Mouse (Mus musculus) frontal cortex, adult (tissue): ENCODE measurements at regions not wholly inside any gene's neighbourhood (a gene's known extent, or its start where the extent isn't known, plus 50 kb on each side); places are given as distances from the start of the nearest gene placed in this dataset.

ENCODE experiments used
- ATAC-seq: cut with Nextera tagmentation; 2 replicates; pipeline ENCODE4 v1.9.2; 2017; ENCODE audit warnings: mild to moderate bottlenecking, moderate library complexity, mixed read lengths; ENCODE audit not compliant: low TSS enrichment

DNA sequence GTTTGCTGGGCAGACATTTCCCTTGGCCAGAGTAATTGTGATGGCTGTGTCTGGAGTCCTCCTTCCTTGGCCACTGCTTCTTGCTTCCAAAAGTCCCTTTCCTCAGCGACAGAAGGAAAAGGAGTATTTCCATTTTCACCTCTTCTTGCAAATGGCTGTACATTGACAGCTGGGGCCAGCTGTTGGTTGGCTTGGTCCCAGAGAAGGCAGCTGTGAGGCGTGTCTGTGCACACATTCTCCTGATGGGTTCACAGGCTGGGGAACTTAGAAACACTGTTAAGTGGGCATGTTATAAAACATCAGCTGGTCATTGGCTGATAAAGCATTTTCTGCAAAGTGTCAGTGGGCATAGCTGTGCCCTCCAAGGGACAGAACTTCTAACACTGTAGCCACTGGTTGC, 290.4 kb upstream of the Trpc7 start:
- ATAC-seq = no peak

DNA sequence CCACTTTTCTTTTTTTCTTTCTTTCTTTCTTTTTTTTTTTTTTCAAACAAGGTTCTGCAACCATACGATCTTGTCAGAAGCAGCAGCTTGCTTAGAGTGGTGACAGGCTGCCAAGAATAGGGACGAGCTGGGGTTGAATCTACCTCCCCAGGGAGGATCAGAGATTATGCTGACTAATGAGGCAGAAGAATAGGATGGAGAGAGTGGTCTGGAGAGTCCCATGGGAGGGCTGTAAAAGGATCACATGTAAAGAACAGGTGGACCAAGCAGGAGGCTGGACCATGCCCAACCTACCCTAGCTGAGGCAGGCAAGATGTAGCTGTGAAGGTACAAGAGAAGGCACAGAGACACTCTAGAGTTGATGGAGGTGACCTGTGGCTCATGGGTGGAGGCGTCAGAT, 274.4 kb upstream of the Trpc7 start:
- no peak; the same call in none of the 2 replicates for ATAC-seq

DNA sequence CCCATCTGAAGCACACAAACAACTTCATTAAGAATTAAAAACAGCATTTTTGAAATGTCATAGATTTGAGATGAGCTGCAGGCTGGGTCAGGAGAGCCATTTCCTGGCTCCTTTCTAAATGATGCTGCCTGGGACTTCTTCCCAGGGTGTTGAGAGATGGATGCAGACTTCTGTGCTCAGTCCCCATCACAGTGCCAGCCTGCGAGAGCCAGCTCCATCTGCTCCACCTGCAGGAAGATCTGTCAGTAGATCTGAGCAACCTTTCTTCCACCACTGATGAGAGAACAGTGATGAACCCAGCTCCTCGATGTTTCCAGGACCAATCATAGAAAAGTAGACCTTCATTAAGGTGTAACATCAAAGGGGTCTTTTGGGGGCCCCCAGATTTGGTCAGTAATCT, 273.8 kb upstream of the Trpc7 start:
- ATAC-seq = peak; percentile 76

DNA sequence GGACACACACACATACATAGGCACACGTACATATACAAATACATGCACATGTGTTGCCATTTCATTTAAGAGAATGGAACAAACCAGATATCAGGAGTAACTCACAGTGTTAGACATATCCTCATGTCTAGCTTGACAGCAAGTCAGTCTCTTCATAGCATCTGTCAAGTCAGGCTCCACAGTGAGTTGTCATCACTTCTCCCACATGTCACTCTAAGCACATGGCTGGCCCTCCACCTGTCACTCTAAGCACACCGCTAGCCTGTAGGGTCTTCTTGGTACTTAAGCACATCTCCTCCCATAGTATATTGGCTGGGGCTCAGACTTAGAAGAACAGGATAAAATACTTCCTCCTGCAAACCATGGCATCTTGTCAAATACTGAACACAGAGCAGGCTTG, 269.6 kb upstream of the Trpc7 start:
- no peak for ATAC-seq

DNA sequence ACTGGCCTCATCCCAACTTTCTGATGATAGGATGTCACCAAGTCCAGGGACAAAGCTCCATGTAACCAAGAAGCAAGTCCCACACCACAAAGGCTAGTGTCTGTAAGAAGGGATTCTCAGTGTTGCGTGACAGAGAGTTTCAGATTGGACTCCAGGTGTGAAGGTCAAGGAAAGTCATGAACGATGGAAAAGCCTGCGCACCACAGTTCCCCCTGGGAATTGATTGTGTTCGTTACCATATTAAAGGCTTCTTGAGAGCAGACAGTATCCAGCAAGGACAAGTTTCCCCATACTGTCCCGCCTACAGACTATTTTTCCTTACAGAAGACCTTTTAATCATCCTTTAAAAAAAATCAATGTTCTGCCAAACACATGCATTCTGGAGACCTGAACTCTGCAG, 257.0 kb upstream of the Trpc7 start:
- ATAC-seq = no peak

DNA sequence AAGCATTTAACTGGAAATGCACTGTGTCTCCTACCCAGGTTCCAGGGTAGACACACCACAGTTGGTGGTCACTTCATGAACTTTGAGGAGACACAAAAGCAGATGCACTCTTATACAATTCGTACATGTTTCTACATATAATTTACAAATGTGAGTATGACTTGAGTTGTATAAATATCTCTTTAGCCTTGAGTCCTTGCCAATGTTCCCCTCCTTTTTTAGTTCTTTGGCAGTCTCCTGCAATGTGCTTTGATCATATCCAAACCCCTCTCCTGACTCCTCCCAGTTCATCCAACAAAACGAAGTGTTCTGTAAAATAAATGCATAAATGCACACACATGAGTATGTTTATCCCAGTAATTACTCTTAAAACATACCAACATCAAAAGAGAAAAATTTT, 251.8 kb upstream of the Trpc7 start:
- no peak for ATAC-seq

DNA sequence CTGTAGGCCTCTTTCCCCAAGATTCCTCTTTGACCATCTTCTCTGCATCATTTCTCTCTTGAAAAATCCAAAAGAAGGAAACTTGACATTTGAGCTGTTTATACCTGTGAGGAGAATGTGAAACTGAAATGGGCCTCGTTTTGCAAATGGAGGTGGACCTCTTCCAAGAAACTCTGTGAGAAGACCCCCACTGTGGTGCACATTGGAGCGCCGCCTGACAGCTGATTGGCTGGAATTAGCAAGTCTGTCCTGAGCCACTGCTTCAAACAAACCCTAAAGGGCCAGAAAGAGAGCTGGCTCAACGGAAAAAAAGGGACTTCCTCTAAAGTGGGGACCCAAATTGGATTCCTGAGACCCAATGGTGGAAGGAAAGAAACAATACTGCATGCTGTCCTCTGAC, 250.9 kb upstream of the Trpc7 start:
- no peak for ATAC-seq

DNA sequence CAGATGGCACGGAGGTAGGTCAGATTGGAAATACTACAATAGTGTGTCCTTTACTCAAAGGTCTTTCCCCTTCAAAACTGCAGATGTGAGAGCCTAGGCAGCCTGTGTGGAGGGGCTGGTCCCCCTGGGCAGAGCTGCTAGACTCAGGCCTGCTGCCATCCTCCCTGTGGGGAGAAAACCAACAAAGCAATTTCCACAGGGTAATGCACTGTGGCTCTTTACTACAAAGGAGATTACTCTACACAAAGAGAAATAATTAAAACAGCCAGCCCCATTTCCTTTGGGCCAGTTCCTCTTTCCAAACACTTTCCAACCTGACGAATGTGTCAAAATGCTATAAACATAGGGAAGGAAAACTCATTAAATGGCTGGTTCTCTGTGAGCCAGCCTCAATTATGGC, 250.0 kb upstream of the Trpc7 start:
- no peak for ATAC-seq

DNA sequence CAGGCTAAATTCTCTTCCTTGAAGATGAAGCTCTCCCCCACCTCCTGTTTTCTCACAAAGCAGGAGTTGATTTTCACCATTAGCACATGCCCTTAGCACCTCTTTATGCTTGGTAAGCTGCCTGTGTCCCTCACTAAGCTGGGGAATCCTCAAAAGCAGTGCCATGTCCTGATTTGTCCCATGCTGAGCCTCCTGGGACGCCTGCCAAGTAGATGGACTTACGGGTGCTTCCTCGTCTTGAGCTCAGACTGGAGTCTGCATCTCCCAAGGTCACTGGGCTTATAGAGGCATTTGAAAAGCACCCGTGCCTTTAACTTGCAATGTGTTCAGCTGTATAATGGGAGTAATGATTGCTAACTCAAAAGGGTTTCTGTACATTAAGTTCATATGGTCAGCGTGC, 247.1 kb upstream of the Trpc7 start:
- ATAC-seq = no peak

DNA sequence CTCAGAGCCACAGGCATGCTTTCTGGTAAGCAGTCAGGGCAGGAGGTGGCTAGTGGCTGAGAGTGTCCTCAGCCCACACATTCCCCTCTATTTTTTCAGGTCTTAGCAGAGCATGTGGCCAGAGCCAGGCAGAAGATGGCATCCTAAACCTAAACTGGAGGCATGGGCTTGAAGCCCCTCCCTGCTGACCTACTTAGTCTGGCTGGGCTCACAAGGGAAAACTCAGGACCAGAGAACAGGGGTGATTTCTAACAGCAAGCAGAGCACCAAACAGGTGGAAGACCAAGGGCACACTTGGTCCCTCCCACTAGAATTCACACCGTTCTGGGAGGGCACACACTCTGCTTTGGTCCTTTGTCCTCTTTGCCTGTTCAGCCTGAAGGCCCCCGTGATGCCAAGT, 246.6 kb upstream of the Trpc7 start:
- ATAC-seq = no peak

DNA sequence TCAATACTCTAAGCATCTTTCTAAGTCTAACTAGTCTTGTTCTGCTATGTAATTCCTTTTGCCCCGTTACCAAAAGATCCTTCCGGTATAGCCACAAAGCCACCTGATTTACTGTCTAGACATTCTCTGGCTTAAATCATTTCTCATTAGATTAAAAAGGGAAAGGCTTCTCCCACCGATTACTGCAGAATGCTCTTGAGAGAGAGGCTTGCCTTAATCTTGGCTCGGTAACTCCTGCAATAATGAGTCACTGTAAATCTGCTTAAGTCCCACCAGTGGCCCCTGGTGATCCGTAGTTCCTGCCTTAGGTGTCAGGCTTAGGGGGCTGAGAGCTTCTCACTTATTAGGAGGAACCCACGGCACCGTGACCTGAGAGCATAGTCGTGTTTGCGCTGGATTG, 220.1 kb upstream of the Trpc7 start:
- ATAC-seq = no peak

DNA sequence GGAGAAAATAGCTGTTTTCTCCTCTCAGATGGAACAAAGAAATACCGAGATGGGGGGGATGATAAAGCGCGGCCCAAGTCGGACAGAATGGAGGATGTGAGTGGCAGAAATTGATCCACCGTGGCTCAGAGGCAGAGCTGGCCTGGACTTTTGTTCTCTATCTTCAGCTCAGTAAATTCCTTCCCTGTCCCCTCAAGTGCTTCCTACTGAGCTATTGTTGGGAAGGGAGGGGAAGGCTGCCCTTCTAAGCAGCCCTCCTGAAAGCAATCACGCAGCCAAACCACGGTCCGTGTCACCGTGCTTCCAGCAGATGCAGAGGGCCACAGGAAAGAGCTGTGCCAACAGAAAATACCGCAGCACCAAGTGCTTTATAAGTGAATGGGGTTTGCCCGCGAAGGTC, 212.2 kb upstream of the Trpc7 start:
- ATAC-seq = no peak

DNA sequence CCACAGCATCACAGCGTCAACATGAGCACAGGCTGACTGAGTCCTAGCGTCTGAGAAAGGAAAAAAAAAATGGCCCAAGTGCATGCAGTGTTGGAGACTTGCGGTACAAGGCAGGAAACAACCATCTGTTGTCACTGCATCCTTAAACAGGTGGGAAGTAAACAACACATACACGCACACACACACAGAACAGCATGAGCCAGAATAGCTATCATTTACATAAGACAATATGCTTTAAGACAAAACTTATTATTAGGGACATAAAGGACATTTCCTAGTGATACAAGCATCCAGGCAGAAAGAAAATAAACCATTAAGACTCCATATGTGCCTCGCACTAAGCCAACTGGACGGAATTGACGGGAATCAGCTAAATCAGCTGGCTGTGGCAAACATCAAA, 203.8 kb upstream of the Trpc7 start:
- ATAC-seq = no peak

DNA sequence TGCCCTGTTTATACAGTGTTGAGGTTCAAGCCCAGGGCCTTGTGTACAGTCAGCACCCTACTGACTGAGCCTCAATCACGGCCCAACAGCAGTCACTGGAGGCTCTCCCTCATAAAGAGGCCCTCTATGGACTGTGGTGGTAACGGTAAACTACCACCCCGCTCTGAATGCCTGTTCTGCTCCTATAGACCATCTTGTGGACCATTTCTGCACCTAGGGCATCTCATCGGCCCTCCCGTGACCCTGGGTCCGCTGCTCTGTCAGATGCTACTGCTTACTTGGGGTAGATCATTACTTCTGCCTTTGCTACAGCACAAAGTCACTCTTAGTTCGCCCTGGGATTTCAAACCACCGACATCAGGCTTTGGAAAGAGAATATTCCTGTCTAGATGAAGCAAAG, 196.1 kb upstream of the Trpc7 start:
- no peak for ATAC-seq

DNA sequence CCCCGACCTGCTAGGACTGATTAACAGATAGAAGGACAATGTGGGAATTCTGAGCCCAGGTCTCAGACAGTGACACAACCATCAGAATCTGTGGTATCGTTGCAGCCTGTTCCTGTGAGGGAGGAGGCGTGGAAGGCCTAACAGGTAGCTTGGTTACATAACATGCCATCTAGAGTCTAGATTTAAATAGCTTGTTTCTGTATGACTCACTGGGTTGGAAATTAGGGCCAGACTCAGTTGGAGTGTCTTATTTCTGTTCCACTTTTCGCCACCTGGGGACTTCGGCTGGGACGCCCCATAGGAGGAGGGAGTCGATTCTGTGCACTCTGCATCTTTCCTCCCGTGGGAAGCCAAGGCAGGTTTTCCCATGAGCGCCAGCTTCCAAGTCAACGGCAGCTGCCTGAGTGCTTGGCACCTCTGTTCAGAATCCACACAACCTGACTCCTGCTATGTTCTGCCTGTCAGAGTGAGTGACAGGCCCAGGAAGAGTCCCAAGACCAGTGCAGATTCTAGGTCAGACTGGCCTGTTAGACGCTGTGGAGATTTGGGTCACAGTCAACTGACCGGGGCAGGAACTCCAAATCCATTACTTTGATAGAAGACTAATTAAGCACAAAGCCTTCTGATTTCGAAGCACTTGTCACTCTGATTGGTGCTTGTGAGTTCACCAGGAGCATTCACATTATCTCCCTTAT, 193.7 kb upstream of the Trpc7 start:
- peak; percentile 94 for ATAC-seq

DNA sequence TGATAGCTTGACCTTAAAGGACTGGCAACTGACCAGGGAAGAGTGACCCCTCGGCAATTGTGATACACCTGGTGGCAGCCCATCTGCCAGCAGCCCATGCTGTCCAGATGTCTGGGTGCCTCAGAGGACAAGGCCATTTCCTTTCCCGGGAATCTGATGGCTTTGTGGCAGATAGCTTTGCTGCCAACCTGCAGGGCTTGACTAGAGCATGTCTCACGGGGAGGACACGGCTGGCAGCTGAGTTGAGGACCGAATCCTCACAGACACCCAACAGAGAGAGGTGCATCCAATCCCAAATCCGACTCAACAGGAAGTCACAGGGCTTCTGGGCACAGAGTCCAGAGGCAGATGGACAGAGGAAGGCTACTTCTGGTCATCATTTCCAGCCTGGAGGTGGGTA, 192.2 kb upstream of the Trpc7 start:
- ATAC-seq = no peak

DNA sequence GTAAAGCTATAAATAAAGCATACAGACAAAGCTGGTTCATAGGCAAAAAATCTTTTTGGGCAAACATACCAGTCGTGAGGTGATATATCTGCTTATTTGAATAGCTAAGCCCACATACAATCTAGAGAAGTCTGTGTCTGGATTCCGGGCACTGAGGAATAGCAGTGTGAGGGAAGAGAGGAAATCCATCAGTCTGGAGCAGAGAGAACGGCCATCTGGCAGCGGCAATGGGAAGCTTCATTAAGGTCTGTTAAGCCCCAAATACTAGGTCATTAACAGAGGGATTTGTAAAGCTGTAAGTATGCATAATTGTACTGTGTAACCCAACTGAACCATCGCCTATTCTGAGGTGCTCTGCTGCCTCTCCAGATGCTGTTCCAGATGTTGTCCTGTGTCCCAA, 191.6 kb upstream of the Trpc7 start:
- ATAC-seq = no peak

DNA sequence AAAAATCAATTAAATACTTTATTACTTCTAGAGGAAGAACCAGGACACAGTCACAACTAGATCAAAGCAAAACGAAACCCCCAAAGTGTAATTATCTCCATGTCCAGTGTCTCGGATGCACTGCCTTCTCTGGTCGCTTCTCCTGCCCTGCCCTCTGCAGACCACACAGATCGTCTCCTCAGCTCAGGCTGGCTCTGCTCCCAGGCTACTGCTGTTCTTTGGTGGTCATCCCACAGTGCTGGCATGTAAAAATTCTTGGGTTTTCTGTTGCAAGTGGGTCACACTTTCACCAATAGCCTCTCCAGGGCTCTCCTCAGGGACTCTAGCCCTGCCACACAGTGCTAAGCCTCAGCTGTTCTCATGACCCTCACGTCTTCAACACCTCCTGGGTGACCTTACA, 188.0 kb upstream of the Trpc7 start:
- no peak for ATAC-seq

DNA sequence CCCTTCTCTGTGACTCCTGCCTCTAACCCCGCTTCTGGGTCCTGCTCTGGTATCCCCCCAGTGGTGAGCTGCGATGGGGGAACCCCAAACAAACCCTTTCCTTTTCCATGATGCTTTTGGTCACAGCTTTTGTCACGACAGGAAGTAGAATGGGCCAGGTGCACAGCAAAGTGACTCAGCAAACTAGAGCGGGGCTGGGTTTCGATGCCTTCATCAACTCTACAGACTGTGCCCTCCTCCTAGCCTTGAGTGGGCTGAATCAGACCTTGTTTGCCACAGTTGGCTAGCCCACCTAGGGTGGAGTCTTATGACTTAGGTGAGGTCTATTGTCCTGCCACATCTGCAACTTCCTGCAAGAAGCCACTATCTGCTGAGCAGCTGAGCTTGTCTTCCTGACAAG, 174.7 kb upstream of the Trpc7 start:
- ATAC-seq = no peak

DNA sequence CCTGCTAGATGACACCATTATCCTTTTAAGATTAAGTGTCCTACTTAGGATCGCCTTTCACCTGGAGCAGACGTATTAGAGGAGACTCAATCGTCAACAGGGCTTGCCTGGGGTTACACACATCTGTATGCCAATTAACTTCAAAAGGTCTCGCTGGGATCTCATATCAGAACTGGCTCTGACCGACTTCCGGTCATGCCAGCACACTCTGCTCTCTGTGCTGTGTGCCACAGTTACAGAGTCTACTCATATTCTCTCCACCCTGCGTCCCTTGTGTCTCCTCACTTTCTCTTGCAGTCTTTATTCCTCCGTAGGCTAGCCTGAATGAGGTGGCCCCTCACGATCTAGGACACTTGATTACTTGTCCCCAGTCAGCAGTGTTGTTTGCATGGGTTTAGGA, 165.9 kb upstream of the Trpc7 start:
- ATAC-seq = no peak

DNA sequence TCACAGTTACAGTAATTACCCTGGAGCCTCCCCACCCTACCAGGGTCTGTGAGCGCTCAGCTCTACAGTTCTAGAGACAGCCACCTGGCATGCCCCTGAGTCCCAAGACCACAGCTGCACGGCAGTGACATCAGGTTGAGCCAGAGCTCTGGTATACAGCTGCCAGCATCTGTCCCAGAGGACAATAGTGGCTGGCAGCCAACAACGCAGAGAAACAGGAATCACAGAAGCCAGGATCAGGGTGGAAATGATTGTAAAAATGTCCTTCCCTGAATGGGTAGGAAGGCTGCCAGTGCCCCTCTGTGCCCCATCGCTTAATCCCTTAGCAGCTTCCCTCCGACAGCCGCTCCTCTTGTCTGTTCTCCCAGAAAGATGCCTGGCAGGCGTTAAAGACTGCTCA, 165.3 kb upstream of the Trpc7 start:
- ATAC-seq = no peak

DNA sequence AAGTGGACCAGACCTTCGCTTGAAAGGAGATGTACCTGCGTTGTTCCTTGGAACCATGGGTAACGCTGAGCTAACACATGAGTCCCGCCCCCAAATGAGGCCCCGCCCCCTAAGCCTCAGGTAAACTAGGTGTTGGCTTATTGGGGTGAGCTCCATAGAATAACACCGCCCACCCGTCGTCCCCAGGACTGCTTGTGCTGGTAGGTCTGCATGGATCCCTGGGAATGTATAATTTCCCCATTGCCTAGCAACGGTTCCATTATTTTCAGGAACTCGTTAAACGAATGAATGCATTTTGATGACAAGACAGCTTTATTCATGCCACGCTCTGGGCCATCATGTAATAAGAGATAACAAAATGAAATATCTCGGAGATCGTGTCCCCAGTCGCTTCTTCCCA, 161.0 kb upstream of the Trpc7 start:
- no peak for ATAC-seq

DNA sequence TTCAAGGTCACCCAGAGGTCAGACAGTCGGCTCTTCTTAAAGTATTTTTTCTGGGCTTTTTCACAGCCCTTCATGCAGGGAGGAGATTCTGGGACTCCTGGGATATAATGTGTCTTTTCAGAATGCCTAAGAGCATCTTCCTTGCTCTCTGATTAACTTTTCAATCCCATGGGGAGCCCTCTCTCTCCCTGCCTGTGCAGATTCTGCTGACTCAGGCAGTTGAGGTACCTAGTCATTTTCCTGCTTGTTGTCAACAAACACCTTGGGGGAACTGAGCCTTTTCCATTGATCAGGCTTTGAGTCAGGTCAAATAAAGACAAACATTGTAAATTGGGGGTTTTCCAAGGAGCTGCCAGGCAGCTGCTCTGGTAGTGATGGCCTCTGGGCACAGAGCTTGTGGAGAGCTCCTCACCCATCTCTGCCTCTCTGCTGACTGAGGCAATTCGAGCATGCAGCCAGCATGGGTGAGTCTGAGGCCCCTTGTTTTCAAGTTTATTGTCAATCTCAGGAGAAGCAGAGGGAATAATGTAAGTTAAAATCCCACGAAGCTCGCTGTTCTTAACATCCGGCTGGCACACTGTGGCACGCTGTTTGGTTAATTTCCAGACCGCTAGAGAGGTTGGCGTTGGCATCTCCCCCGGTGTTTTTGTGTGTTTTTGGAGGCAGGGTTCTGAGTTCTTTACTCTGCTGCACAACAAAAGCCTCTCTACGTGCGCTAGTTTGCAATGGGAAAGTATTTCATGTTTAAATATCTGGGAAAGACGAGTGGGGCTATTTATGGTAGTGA, 159.8 kb upstream of the Trpc7 start:
- ATAC-seq = no peak

DNA sequence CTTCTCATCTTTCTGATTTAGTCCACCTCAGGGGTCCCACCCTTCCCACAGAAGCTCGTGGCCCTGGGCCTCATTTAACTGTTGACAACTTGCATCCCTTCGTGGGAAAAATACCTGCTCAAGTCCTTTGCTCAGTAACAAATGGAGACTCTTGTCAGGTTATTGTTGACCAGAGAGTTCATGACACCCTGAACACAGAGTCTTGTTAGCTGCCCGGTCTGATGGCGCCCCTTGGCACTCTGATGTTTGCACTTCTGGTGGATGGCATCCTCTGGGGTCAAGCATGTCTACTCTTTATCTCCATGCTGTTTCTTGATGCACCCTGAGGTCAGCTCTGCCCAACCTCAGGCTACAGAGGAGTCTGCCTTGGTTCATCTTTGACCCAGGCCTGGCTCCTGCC, 157.6 kb upstream of the Trpc7 start:
- no peak for ATAC-seq
